Mouse (Mus musculus): Measurements from ENCODE around the gene Rad51b. TPM values are rescaled to one million over a fixed set of nuclear protein-coding genes. Genes with fewer than 3 reads are reported as not detected.
A peak's percentile ranks its signal among the peaks of the same experiment; 100 is the strongest.

Gene Rad51b
- total and polyA plus RNA-seq, 2 experiments from 2014 or later, result 1.1 TPM

DNA sequence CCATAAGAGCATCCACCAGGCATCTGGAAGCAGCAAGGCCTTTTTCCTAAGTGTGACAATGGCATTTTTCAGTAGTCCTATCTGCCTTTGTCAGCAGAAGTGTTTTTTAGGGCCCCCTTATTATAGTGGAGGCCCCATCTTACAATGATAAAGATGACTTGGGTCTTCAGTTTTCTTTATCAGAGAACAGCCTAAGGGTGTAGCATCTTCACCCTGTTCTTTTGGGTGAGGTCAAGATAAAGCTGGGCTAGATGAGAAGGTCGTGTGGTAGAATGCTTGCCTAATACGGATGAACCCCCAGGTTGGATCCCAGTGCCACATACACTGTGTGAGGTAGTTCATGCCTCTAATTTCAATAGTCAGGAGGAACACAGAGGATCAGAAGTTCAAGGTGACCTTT is 307.8 kb downstream of the Rad51b start:
- no peak overlapping the region for H3K9ac ChIP-seq (replicated peaks; ENCODE audit: low read length)
- H3K36me3 ChIP-seq (ENCODE audit: insufficient read depth, low read length), result no peaks in the 10 kb centered on the region
- H3K4me3 ChIP-seq (ENCODE audit: low read length), result no peak overlapping the region
- no peak overlapping the region for H3K4me2 ChIP-seq (ENCODE audit: low read depth, low read length)
- no peak overlapping the region for H3K27ac ChIP-seq
- ATAC-seq, result no peak
- H3K9me3 ChIP-seq (ENCODE audit: low read length), result no peaks in the 10 kb centered on the region
- H3K4me1 ChIP-seq (ENCODE audit: insufficient read depth, low read length), result peaks cover 5% of the 10 kb centered on the region; the same call in 1 of the 2 replicates
- 95% methylated on average over 2 of the region's 2 CpGs for WGBS
- no peak for DNase-seq (ENCODE audit: low spot score)
- no peak for TF ChIP-seq CTCF (IDR thresholded peaks at IDR 0.05; ENCODE audit: low read depth)
- no peaks in the 10 kb centered on the region for H3K27me3 ChIP-seq (ENCODE audit: insufficient read depth, low read length)

DNA sequence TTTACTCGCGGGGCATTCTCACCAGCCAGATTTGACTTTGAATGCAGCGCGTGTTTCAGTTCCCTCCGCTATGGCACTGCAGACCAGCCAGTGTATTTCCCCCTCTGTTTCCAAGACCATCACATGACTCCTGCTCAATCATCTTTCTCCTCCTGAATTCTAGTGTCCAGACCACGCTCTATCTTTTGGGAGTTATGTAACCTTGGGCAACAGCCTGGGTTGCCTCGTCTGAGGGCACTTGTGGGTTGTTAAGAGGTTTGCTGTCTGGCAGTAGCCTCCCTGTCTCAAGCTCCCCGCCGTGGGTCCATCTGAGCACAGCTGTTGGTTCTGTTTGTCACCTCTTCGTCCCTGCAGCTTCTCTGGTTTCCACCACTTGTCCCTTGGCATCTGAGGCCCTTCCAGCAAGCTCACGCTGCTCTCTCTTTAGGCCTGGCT is 309.1 kb downstream of the Rad51b start:
- no peak overlapping the region for H3K4me3 ChIP-seq (ENCODE audit: low read length)
- H3K27me3 ChIP-seq (ENCODE audit: insufficient read depth, low read length), result no peaks in the 10 kb centered on the region
- 90% methylated on average over 11 of the region's 11 CpGs for WGBS
- H3K9ac ChIP-seq (replicated peaks; ENCODE audit: low read length), result no peak overlapping the region
- TF ChIP-seq CTCF (IDR thresholded peaks at IDR 0.05; ENCODE audit: low read depth), result no peak
- H3K36me3 ChIP-seq (ENCODE audit: insufficient read depth, low read length), result no peaks in the 10 kb centered on the region
- H3K27ac ChIP-seq, result no peak overlapping the region
- H3K4me2 ChIP-seq (ENCODE audit: low read depth, low read length), result no peak overlapping the region
- H3K9me3 ChIP-seq (ENCODE audit: low read length), result no peaks in the 10 kb centered on the region
- ATAC-seq (no peak), DNase-seq (ENCODE audit: low spot score) (no peak)
- H3K4me1 ChIP-seq (ENCODE audit: insufficient read depth, low read length), result no peaks in the 10 kb centered on the region; the same call in 1 of the 2 replicates

DNA sequence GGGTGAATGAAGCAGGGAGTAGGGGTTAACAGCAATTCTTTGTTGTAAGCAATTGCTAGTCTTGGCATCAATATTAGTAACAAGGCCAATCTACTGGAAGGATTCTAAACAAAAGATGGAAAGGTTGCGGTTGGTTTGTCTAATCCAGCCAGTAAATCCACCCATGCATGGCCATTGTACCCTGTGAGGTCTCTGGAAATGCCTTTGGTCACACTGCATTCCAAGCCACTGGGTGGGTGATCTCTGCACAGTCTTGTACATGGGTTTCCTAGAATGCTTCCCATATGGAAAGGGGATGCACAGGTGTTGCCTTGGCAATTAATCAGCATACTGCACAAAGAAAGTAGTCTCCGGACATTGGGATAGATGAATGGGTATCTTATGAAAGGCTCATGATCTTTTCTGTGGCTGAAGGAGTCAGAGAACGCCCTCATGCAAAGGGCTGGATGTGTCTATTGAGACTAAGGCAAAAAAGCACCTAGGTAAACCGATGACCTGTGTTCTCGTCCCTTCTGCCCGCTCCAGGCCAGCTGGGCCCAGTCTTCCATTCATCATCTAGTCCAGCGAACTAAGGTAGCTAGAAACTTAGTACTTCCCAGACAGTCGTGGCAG is 312.4 kb downstream of the Rad51b start:
- Histone ChIP-seq H3K36me3 (ENCODE audit: insufficient read depth, low read length) (no peaks in the 10 kb centered on the region), H3K27me3 (ENCODE audit: insufficient read depth, low read length) (no peaks in the 10 kb centered on the region), H3K4me2 (ENCODE audit: low read depth, low read length) (no peak overlapping the region), H3K9me3 (ENCODE audit: low read length) (no peaks in the 10 kb centered on the region), H3K4me3 (ENCODE audit: low read length) (no peak overlapping the region), H3K27ac (no peak overlapping the region), H3K4me1 (ENCODE audit: insufficient read depth, low read length) (no peaks in the 10 kb centered on the region; the same call in 1 of the 2 replicates), H3K9ac (replicated peaks; ENCODE audit: low read length) (no peak overlapping the region)
- ATAC-seq (no peak), DNase-seq (ENCODE audit: low spot score) (no peak)
- WGBS, result 44% methylated on average over 8 of the region's 8 CpGs
- TF ChIP-seq CTCF (IDR thresholded peaks at IDR 0.05; ENCODE audit: low read depth), result no peak

DNA sequence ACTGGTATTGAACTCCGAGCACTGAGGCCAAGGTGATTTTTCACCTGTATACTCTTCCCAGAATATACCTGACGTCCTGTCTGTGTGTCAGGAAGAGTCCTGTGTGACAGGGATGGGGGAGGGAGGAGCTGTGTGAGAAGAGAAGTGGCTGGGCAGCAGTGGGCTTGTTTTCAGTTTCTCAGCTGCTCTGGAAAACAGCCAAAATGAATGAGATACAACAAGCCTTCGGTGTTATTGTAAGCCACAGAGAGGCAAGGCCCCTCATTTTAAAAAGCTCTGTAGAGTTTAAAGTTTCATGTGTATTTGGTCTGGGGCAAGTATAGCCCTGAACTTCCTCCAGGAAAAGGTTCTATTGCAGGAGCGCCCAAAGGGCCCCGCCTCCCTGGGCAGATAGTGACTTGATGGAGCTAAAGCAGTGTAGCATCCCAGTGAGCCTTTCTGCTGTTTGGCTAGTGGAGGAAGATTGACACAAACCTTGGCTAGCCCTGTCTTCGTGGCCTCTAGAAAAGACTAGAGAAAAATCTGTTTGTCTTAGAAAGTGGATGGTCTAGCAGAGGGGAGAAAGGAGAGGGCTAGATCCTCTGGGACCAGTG is 313.5 kb downstream of the Rad51b start:
- H3K9ac ChIP-seq (replicated peaks; ENCODE audit: low read length), result no peak overlapping the region
- H3K4me3 ChIP-seq (ENCODE audit: low read length), result no peak overlapping the region
- ATAC-seq, result no peak
- DNase-seq (ENCODE audit: low spot score), result peak; percentile 25
- no peaks in the 10 kb centered on the region for H3K27me3 ChIP-seq (ENCODE audit: insufficient read depth, low read length)
- H3K36me3 ChIP-seq (ENCODE audit: insufficient read depth, low read length), result no peaks in the 10 kb centered on the region
- 65% methylated on average over 6 of the region's 6 CpGs for WGBS
- no peaks in the 10 kb centered on the region for H3K9me3 ChIP-seq (ENCODE audit: low read length)
- TF ChIP-seq CTCF (IDR thresholded peaks at IDR 0.05; ENCODE audit: low read depth), result no peak
- no peak overlapping the region for H3K27ac ChIP-seq
- H3K4me2 ChIP-seq (ENCODE audit: low read depth, low read length), result no peak overlapping the region
- H3K4me1 ChIP-seq (ENCODE audit: insufficient read depth, low read length), result no peaks in the 10 kb centered on the region; the same call in 1 of the 2 replicates

DNA sequence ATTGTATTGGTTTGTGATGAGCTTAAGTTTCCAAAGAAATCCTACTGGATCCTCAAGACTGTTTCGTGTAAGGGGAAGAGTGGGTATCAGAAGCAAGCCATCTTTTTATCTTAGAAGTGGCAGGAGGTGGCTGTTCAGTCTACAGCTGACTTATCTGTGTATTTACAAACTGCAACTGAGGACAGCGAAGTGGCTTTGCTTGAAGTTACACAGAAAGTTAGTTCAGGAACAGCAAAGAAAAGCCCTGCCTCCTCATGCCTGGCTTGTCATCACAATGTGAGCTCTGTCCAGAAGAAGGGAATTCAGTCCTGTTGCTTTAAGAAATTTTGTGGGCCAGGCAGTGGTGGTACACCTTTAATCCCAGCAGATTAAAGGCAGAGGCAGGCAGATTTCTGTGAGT is 314.6 kb downstream of the Rad51b start:
- no peak overlapping the region for H3K4me2 ChIP-seq (ENCODE audit: low read depth, low read length)
- no peaks in the 10 kb centered on the region; the same call in 1 of the 2 replicates for H3K4me1 ChIP-seq (ENCODE audit: insufficient read depth, low read length)
- H3K27me3 ChIP-seq (ENCODE audit: insufficient read depth, low read length), result no peaks in the 10 kb centered on the region
- no peak overlapping the region for H3K4me3 ChIP-seq (ENCODE audit: low read length)
- DNase-seq (ENCODE audit: low spot score) (no peak), ATAC-seq (no peak)
- 95% methylated on average over 2 of the region's 2 CpGs for WGBS
- no peaks in the 10 kb centered on the region for H3K9me3 ChIP-seq (ENCODE audit: low read length)
- no peak overlapping the region for H3K27ac ChIP-seq
- H3K36me3 ChIP-seq (ENCODE audit: insufficient read depth, low read length), result no peaks in the 10 kb centered on the region
- no peak for TF ChIP-seq CTCF (IDR thresholded peaks at IDR 0.05; ENCODE audit: low read depth)
- no peak overlapping the region for H3K9ac ChIP-seq (replicated peaks; ENCODE audit: low read length)

DNA sequence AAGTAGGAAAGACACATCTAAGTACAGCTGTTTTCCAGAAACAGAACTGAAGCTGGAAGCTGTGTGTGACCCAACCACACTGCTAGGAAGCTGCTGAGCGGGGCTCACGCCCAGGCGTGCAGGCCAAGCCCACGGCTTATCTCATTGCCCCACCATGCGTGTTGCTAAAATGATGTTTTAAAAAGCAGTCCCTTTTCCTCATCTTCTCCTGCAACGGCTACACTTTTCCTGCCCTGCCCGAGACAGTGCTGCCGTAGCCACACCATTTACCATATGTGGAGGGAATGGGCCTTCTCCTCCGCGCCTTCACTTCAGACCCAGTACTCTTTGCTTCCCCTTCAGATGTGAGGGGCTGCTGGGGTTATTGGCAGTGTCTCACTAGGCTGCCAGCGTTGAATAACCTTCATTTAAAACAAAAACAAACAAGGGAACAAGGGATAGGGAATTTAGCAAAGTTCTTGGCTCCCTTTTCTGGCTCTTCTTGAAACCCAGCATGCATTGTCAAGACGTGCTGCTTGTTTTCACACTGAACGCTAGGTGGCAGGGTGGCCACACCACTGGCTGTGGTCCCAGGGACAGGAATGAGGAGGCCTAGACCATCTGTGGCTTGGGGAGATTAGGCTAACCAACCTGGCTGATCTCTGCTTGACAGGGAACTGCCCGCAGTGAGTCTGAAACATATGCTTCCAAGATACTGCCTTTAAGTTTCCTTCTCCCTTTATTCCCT is 315.4 kb downstream of the Rad51b start:
- peak; percentile 96 for DNase-seq (ENCODE audit: low spot score)
- no peak overlapping the region; the same call in 1 of the 2 replicates for H3K9ac ChIP-seq (replicated peaks; ENCODE audit: low read length)
- peak; percentile 99 for TF ChIP-seq CTCF (IDR thresholded peaks at IDR 0.05; ENCODE audit: low read depth)
- no peak overlapping the region for H3K4me2 ChIP-seq (ENCODE audit: low read depth, low read length)
- peak overlapping the region; percentile 64 for H3K27ac ChIP-seq
- no peaks in the 10 kb centered on the region for H3K36me3 ChIP-seq (ENCODE audit: insufficient read depth, low read length)
- H3K4me1 ChIP-seq (ENCODE audit: insufficient read depth, low read length), result no peaks in the 10 kb centered on the region; the same call in 1 of the 2 replicates
- no peaks in the 10 kb centered on the region for H3K27me3 ChIP-seq (ENCODE audit: insufficient read depth, low read length)
- no peaks in the 10 kb centered on the region for H3K9me3 ChIP-seq (ENCODE audit: low read length)
- 40% methylated on average over 14 of the region's 14 CpGs for WGBS
- no peak overlapping the region for H3K4me3 ChIP-seq (ENCODE audit: low read length)
- peak; percentile 93 for ATAC-seq
